Mouse (Mus musculus): ENCODE measurements around the gene Sdc3. TPM values are rescaled to one million over a fixed set of nuclear protein-coding genes. Genes with fewer than 3 reads are reported as not detected.

Gene Sdc3
- polyA plus RNA-seq, 2 experiments = 35.4 to 89.5 TPM

GRCm38 (mm10) chr4:130806746-130807145 lies 14.4 kb downstream of the Sdc3 start:
- peaks cover 12% of the 10 kb centered on the region for H3K4me1 ChIP-seq (ENCODE audit: control insufficient read depth, insufficient read depth, low read length)
- H3K36me3 ChIP-seq (ENCODE audit: control insufficient read depth, insufficient read depth, low read length) = peaks cover 7% of the 10 kb centered on the region; the same call in 1 of the 2 replicates
- no peak overlapping the region for H3K4me2 ChIP-seq (replicated peaks; ENCODE audit: low read depth, low read length, severe bottlenecking)
- ATAC-seq (ENCODE audit: low FRiP score, low read depth) (no peak), DNase-seq (ENCODE audit: low spot score) (no peak)
- no peaks in the 10 kb centered on the region for H3K27me3 ChIP-seq (ENCODE audit: control insufficient read depth, insufficient read depth, low read length)
- no peak for TF ChIP-seq POLR2A (IDR thresholded peaks at IDR 0.05; ENCODE audit: borderline replicate concordance, extremely low read depth, insufficient read depth, insufficient read length)
- H3K9ac ChIP-seq (ENCODE audit: low read depth, low read length, severe bottlenecking) = no peak overlapping the region
- H3K9me3 ChIP-seq (ENCODE audit: control insufficient read depth, low read length) = no peaks in the 10 kb centered on the region
- H3K4me3 ChIP-seq (replicated peaks; ENCODE audit: low read length) = no peak overlapping the region
- WGBS = 94% methylated on average over 9 of the region's 9 CpGs
- H3K27ac ChIP-seq (replicated peaks; ENCODE audit: low read depth, low read length) = no peak overlapping the region

- no peaks in the 10 kb centered on the region for H3K36me3 ChIP-seq (ENCODE audit: control insufficient read depth, insufficient read depth, low read length)
- H3K27me3 ChIP-seq (ENCODE audit: control insufficient read depth, insufficient read depth, low read length) = no peaks in the 10 kb centered on the region
- TF ChIP-seq POLR2A (IDR thresholded peaks at IDR 0.05; ENCODE audit: borderline replicate concordance, extremely low read depth, insufficient read depth, insufficient read length) = no peak
- no peak overlapping the region for H3K9ac ChIP-seq (ENCODE audit: low read depth, low read length, severe bottlenecking)
- WGBS = 55% methylated on average over 5 of the region's 5 CpGs
- no peak overlapping the region for H3K4me2 ChIP-seq (replicated peaks; ENCODE audit: low read depth, low read length, severe bottlenecking)
- ATAC-seq (ENCODE audit: low FRiP score, low read depth) (no peak), DNase-seq (ENCODE audit: low spot score) (no peak)
- H3K27ac ChIP-seq (replicated peaks; ENCODE audit: low read depth, low read length) = no peak overlapping the region
- no peaks in the 10 kb centered on the region for H3K9me3 ChIP-seq (ENCODE audit: control insufficient read depth, low read length)
- H3K4me1 ChIP-seq (ENCODE audit: control insufficient read depth, insufficient read depth, low read length) = peaks cover 5% of the 10 kb centered on the region
- no peak overlapping the region for H3K4me3 ChIP-seq (replicated peaks; ENCODE audit: low read length)
Observed at GRCm38 (mm10) chr4:130809784-130810183, 17.4 kb downstream of the Sdc3 start.

- Histone ChIP-seq H3K9ac (ENCODE audit: low read depth, low read length, severe bottlenecking) (no peak overlapping the region), H3K9me3 (ENCODE audit: control insufficient read depth, low read length) (no peaks in the 10 kb centered on the region), H3K27ac (replicated peaks; ENCODE audit: low read depth, low read length) (no peak overlapping the region), H3K4me3 (replicated peaks; ENCODE audit: low read length) (no peak overlapping the region), H3K4me1 (ENCODE audit: control insufficient read depth, insufficient read depth, low read length) (peaks cover 6% of the 10 kb centered on the region; the same call in 1 of the 2 replicates), H3K36me3 (ENCODE audit: control insufficient read depth, insufficient read depth, low read length) (no peaks in the 10 kb centered on the region), H3K4me2 (replicated peaks; ENCODE audit: low read depth, low read length, severe bottlenecking) (no peak overlapping the region), H3K27me3 (ENCODE audit: control insufficient read depth, insufficient read depth, low read length) (no peaks in the 10 kb centered on the region)
- no peak for TF ChIP-seq POLR2A (IDR thresholded peaks at IDR 0.05; ENCODE audit: borderline replicate concordance, extremely low read depth, insufficient read depth, insufficient read length)
- DNase-seq (ENCODE audit: low spot score) (no peak), ATAC-seq (ENCODE audit: low FRiP score, low read depth) (no peak)
- WGBS = 59% methylated on average over 2 of the region's 3 CpGs
Observed at GRCm38 (mm10) chr4:130810845-130811244, 18.5 kb downstream of the Sdc3 start.

GRCm38 (mm10) chr4:130811385-130811784 lies 19.0 kb downstream of the Sdc3 start:
- Histone ChIP-seq H3K36me3 (ENCODE audit: control insufficient read depth, insufficient read depth, low read length) (no peaks in the 10 kb centered on the region), H3K9me3 (ENCODE audit: control insufficient read depth, low read length) (no peaks in the 10 kb centered on the region), H3K4me1 (ENCODE audit: control insufficient read depth, insufficient read depth, low read length) (peaks cover 6% of the 10 kb centered on the region; the same call in 1 of the 2 replicates), H3K4me3 (replicated peaks; ENCODE audit: low read length) (no peak overlapping the region), H3K27me3 (ENCODE audit: control insufficient read depth, insufficient read depth, low read length) (no peaks in the 10 kb centered on the region), H3K4me2 (replicated peaks; ENCODE audit: low read depth, low read length, severe bottlenecking) (no peak overlapping the region), H3K9ac (ENCODE audit: low read depth, low read length, severe bottlenecking) (no peak overlapping the region), H3K27ac (replicated peaks; ENCODE audit: low read depth, low read length) (no peak overlapping the region)
- no peak for TF ChIP-seq POLR2A (IDR thresholded peaks at IDR 0.05; ENCODE audit: borderline replicate concordance, extremely low read depth, insufficient read depth, insufficient read length)
- no peak for ATAC-seq (ENCODE audit: low FRiP score, low read depth)
- no peak for DNase-seq (ENCODE audit: low spot score)
- 55% methylated on average over 7 of the region's 7 CpGs for WGBS

- Histone ChIP-seq H3K4me2 (replicated peaks; ENCODE audit: low read depth, low read length, severe bottlenecking) (no peak overlapping the region), H3K4me1 (ENCODE audit: control insufficient read depth, insufficient read depth, low read length) (peaks cover 6% of the 10 kb centered on the region; the same call in 1 of the 2 replicates), H3K9ac (ENCODE audit: low read depth, low read length, severe bottlenecking) (no peak overlapping the region), H3K27me3 (ENCODE audit: control insufficient read depth, insufficient read depth, low read length) (no peaks in the 10 kb centered on the region), H3K4me3 (replicated peaks; ENCODE audit: low read length) (no peak overlapping the region), H3K27ac (replicated peaks; ENCODE audit: low read depth, low read length) (no peak overlapping the region), H3K9me3 (ENCODE audit: control insufficient read depth, low read length) (no peaks in the 10 kb centered on the region), H3K36me3 (ENCODE audit: control insufficient read depth, insufficient read depth, low read length) (peaks cover 6% of the 10 kb centered on the region)
- WGBS = 67% methylated on average over 2 of the region's 2 CpGs
- no peak for TF ChIP-seq POLR2A (IDR thresholded peaks at IDR 0.05; ENCODE audit: borderline replicate concordance, extremely low read depth, insufficient read depth, insufficient read length)
- no peak for ATAC-seq (ENCODE audit: low FRiP score, low read depth)
- DNase-seq (ENCODE audit: low spot score) = no peak
Observed at GRCm38 (mm10) chr4:130813958-130814357, 21.6 kb downstream of the Sdc3 start.
